Mouse (Mus musculus) heart, embryonic 13.5 days (tissue): Measurements from ENCODE around the gene Adcy7. TPM values are rescaled to one million over a fixed set of nuclear protein-coding genes. Genes with fewer than 3 reads are reported as not detected.

Source experiments
- ATAC-seq: fragments of 200-750 bp; cut with Nextera tagmentation; 2 replicates; pipeline ENCODE4 v1.8.0; 2017; ENCODE audit warnings: moderate TSS enrichment; ENCODE audit not compliant: insufficient number of reproducible peaks, low FRiP score, low TSS enrichment; ENCODE audit errors: extremely low read depth
- H3K27ac ChIP-seq: fragments of 300-500 bp; sonication (generic); replicated peaks from 2 replicates; pipeline ENCODE4 v1.5.1; 2015; ENCODE audit warnings: moderate library complexity, mild to moderate bottlenecking, inconsistent platforms
- H3K27me3 ChIP-seq: fragments of 300-500 bp; sonication (generic); replicated peaks from 2 replicates; pipeline ENCODE4 v1.6.1; 2015; ENCODE audit warnings: mild to moderate bottlenecking, inconsistent platforms
- H3K36me3 ChIP-seq: fragments of 300-500 bp; sonication (generic); 2 replicates; pipeline ENCODE4 v1.6.1; 2015; ENCODE audit warnings: mild to moderate bottlenecking, inconsistent platforms
- H3K4me1 ChIP-seq: fragments of 300-500 bp; sonication (generic); 2 replicates; pipeline ENCODE4 v1.6.1; 2015; ENCODE audit warnings: inconsistent platforms
- H3K4me2 ChIP-seq: fragments of 300-500 bp; sonication (generic); 2 replicates; pipeline ENCODE4 v1.6.1; 2015; ENCODE audit warnings: inconsistent platforms, mild to moderate bottlenecking, moderate library complexity
- H3K4me3 ChIP-seq: fragments of 300-500 bp; sonication (generic); 2 replicates; pipeline ENCODE4 v1.5.1; 2015; ENCODE audit warnings: moderate library complexity, mild to moderate bottlenecking, inconsistent platforms
- H3K9ac ChIP-seq: fragments of 300-500 bp; sonication (generic); 2 replicates; pipeline ENCODE4 v1.6.1; 2015; ENCODE audit warnings: inconsistent platforms, mild to moderate bottlenecking, moderate library complexity
- H3K9me3 ChIP-seq: fragments of 300-500 bp; sonication (generic); 2 replicates; pipeline ENCODE4 v1.6.1; 2016; ENCODE audit warnings: inconsistent platforms
- WGBS: fragments of 180-500 bp; shearing (Covaris S2); methylation state at CpG from one replicate; pipeline ENCODE4 v1.1.7; 2015; ENCODE audit warnings: mixed read lengths; 5-methylcytosine and 5-hydroxymethylcytosine counted together
- polyA plus RNA-seq: library from polyadenylated mRNA; unstranded; fragments of >200 nt; fragmentation: Nextera tagmentation; extraction: Ambion mirVana; gene quantifications from 2 replicates; pipeline ENCODE4 v1.2.1, GENCODE M21; 2015

Adcy7 gene
- polyA plus RNA-seq, 1 experiment from 2014 or later: 3.2 TPM

GRCm38 (mm10) chr8:88279220-88279619 is 7.0 kb downstream of the Adcy7 start:
- no peaks in the 10 kb centered on the region for H3K9me3 ChIP-seq
- peaks cover 12% of the 10 kb centered on the region for H3K4me1 ChIP-seq
- no peak overlapping the region for H3K4me2 ChIP-seq
- no peak overlapping the region for H3K27ac ChIP-seq
- peaks cover 43% of the 10 kb centered on the region for H3K27me3 ChIP-seq
- H3K36me3 ChIP-seq: no peaks in the 10 kb centered on the region
- H3K4me3 ChIP-seq: no peak overlapping the region
- ATAC-seq: no peak
- 47% methylated on average over 5 of the region's 5 CpGs for WGBS
- H3K9ac ChIP-seq: no peak overlapping the region

GRCm38 (mm10) chr8:88279670-88280069 is 7.5 kb downstream of the Adcy7 start:
- Histone ChIP-seq H3K4me2 (no peak overlapping the region), H3K9me3 (no peaks in the 10 kb centered on the region), H3K27ac (no peak overlapping the region), H3K9ac (no peak overlapping the region), H3K36me3 (no peaks in the 10 kb centered on the region), H3K27me3 (peaks cover 39% of the 10 kb centered on the region), H3K4me1 (peaks cover 17% of the 10 kb centered on the region), H3K4me3 (no peak overlapping the region)
- no peak for ATAC-seq
- 61% methylated on average over 6 of the region's 6 CpGs for WGBS

- H3K36me3 ChIP-seq: no peaks in the 10 kb centered on the region
- H3K9me3 ChIP-seq: no peaks in the 10 kb centered on the region
- ATAC-seq: no peak
- WGBS: 80% methylated on average over 7 of the region's 7 CpGs
- no peak overlapping the region for H3K4me2 ChIP-seq
- H3K27me3 ChIP-seq: peaks cover 27% of the 10 kb centered on the region
- peaks cover 29% of the 10 kb centered on the region for H3K4me1 ChIP-seq
- H3K4me3 ChIP-seq: no peak overlapping the region
- H3K27ac ChIP-seq: no peak overlapping the region
- H3K9ac ChIP-seq: no peak overlapping the region
Measured at GRCm38 (mm10) chr8:88280904-88281303, 8.7 kb downstream of the Adcy7 start.

DNA sequence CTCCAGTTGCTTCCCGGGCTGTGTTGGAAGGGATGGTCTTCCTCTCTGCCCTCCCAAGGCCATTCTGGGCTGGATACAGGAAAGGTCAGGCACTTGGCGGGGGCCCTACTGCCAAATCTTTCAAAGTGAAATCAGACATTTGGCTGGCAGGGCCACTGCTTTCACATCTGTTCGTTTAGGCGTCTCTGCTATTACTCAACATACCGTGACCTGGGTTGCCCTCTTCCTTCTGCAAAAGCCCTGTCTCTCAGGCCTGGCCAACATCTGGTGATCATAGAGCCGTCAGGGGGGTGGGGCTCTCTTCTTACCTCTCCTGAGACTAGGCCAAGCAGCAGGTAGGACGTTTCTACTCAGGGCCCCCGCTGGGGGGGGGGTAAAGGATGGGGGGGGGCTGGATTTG is 10.5 kb downstream of the Adcy7 start:
- Histone ChIP-seq H3K27me3 (peaks cover 13% of the 10 kb centered on the region; the same call in 1 of the 2 replicates), H3K4me2 (no peak overlapping the region), H3K36me3 (no peaks in the 10 kb centered on the region), H3K9me3 (no peaks in the 10 kb centered on the region), H3K4me1 (peaks cover 36% of the 10 kb centered on the region), H3K4me3 (no peak overlapping the region), H3K9ac (no peak overlapping the region), H3K27ac (no peak overlapping the region)
- WGBS: 35% methylated on average over 8 of the region's 8 CpGs
- no peak for ATAC-seq

- peaks cover 43% of the 10 kb centered on the region for H3K4me1 ChIP-seq
- no peak overlapping the region for H3K4me2 ChIP-seq
- no peak overlapping the region for H3K4me3 ChIP-seq
- H3K9me3 ChIP-seq: no peaks in the 10 kb centered on the region
- H3K36me3 ChIP-seq: no peaks in the 10 kb centered on the region
- H3K9ac ChIP-seq: no peak overlapping the region
- ATAC-seq: no peak
- 73% methylated on average over 13 of the region's 13 CpGs for WGBS
- no peak overlapping the region for H3K27ac ChIP-seq
- peaks cover 10% of the 10 kb centered on the region; the same call in 1 of the 2 replicates for H3K27me3 ChIP-seq
Measured at GRCm38 (mm10) chr8:88283243-88284115, 11.3 kb downstream of the Adcy7 start.

DNA sequence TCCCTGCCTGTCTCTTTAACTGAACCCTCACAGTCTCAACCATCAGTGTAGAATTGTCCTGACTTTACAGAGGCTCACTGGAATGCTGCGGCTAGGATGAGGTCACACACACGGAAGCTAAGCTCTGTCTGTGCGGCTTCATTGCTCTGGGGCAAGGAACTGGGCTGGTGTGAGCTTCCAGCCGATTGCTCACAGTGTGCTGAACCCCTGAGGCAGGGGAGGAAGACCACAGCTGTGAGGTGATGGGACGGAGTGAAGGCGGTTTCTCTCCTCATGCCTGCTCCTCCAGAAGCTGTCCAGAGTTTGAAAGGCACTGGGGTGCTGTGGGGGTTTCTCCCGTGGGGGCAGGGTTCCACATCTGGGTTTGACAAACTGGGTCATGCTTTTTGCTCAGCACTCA is 12.5 kb downstream of the Adcy7 start:
- no peak overlapping the region for H3K4me2 ChIP-seq
- H3K27me3 ChIP-seq: no peaks in the 10 kb centered on the region
- peaks cover 50% of the 10 kb centered on the region for H3K4me1 ChIP-seq
- WGBS: 46% methylated on average over 7 of the region's 7 CpGs
- no peak overlapping the region for H3K4me3 ChIP-seq
- ATAC-seq: no peak; the same call in 1 of the 2 replicates
- peak overlapping the region; percentile 56; the same call in 1 of the 2 replicates for H3K9ac ChIP-seq
- H3K9me3 ChIP-seq: no peaks in the 10 kb centered on the region
- no peak overlapping the region for H3K27ac ChIP-seq
- H3K36me3 ChIP-seq: no peaks in the 10 kb centered on the region

DNA sequence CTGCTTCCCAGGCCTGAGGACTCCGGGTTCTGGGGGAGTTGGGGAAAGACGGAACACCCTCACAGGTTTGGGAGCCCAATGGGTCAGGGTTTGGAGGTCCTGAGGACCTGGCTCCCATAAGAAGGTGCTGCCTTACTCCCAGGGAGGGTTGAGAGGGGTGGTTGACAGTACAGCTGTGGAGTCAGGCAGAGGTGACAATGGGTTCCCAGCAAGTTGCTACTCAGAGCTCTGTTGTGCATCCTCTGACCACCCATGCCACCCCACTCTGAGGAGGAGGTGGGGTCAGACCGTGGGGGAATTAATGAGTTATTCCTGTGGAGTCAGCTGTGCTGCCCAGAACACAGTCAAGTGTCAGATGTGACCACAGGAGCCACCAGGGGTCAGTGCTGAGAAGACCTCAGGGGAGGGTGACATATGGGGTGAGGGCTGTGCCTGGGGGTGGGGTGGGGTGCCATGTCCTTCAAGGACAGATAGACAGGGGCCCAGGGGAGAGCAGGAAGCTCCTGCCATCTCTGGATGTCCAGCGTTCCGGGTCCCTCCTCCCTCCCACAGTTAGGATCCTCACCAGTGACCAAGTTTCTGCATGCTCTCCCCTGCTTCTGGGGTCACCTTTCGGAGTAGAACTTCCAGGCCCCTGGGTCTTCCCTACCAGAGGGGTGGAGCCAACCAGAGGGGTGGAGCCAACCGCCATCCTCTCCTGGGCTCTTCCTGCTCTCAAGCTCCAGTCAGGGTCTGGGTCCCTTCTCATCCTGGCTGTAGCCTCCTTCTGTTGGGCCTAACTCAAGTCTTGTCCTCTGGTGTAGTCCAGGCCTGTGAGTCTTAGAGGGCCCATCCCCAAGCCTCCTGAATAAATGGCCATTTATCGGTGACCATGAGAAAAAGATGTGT is 13.5 kb downstream of the Adcy7 start:
- Histone ChIP-seq H3K4me1 (peaks cover 50% of the 10 kb centered on the region), H3K9ac (no peak overlapping the region), H3K27ac (no peak overlapping the region)

GRCm38 (mm10) chr8:88286421-88286960 is 14.3 kb downstream of the Adcy7 start:
- Histone ChIP-seq H3K4me3 (no peak overlapping the region), H3K4me2 (peak overlapping the region; percentile 18; the same call in 1 of the 2 replicates), H3K27me3 (no peaks in the 10 kb centered on the region), H3K27ac (no peak overlapping the region), H3K9me3 (no peaks in the 10 kb centered on the region), H3K4me1 (peaks cover 50% of the 10 kb centered on the region), H3K36me3 (no peaks in the 10 kb centered on the region), H3K9ac (no peak overlapping the region)
- WGBS: 51% methylated on average over 14 of the region's 14 CpGs
- no peak for ATAC-seq

More for the DNA sequence above, 13.5 kb downstream of the Adcy7 start:
- no peak for ATAC-seq
- WGBS: 73% methylated on average over 8 of the region's 8 CpGs
- no peaks in the 10 kb centered on the region for H3K9me3 ChIP-seq
- H3K4me3 ChIP-seq: no peak overlapping the region
- no peak overlapping the region for H3K4me2 ChIP-seq
- no peaks in the 10 kb centered on the region for H3K36me3 ChIP-seq
- H3K27me3 ChIP-seq: no peaks in the 10 kb centered on the region

DNA sequence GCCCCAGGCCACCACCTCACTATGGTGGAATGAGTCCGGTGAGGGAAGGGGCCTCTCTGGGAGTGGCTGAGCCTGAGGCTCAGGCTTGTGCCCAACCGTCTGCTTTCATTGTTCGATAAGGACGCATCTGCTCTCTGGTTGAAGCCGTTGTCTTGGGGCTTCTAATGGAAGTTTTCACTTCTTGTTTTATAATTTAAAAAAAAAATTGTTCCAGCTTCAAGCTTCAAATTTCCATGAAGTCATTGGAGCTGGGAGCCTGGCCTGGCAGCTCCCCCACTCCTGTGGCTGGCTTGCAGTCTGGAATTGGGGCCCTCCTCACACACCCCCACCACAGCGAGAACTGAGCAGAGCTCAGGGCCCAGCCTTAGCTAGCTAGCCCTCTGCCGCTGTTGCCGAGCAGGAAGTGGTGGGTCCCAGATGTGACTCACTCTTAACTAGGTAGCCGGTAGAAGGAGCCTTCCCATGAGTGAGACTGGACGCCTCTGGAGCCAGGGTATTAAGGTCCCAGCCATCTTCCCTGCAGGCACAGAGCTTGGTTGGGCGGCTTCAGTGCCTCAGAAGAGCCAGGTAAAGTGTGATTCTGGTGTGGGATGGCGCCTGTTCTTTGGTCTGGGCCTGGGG is 16.5 kb downstream of the Adcy7 start:
- H3K27ac ChIP-seq: peak overlapping the region; percentile 22; the same call in 1 of the 2 replicates
- no peak for ATAC-seq
- H3K9me3 ChIP-seq: no peaks in the 10 kb centered on the region
- peak overlapping the region; percentile 33; the same call in 1 of the 2 replicates for H3K9ac ChIP-seq
- H3K4me3 ChIP-seq: no peak overlapping the region
- no peaks in the 10 kb centered on the region for H3K36me3 ChIP-seq
- no peaks in the 10 kb centered on the region for H3K27me3 ChIP-seq
- WGBS: 55% methylated on average over 12 of the region's 12 CpGs
- H3K4me2 ChIP-seq: no peak overlapping the region
- H3K4me1 ChIP-seq: peaks cover 38% of the 10 kb centered on the region

DNA sequence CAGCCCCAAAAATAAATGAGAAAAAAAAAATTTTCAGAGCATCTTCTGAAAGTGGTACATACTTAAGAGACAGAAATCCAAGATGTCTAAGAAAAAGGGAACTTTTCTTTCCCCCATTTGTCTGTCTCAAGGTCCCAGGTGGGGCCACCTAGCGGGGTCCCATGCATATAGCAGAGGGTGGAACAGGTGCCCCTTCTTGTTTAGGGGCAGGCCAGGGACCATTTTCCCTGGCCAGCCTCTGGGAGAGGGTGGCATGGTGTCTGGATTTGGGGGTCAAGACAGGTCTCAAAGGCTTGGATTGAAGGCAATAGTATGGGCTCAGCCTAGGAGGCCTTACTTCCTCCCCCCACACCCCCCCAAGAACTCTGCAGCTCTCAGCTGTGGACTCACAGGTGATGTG is 17.7 kb downstream of the Adcy7 start:
- ATAC-seq: no peak
- Histone ChIP-seq H3K27me3 (no peaks in the 10 kb centered on the region), H3K4me2 (no peak overlapping the region), H3K4me3 (no peak overlapping the region), H3K36me3 (no peaks in the 10 kb centered on the region), H3K9me3 (no peaks in the 10 kb centered on the region), H3K9ac (no peak overlapping the region), H3K4me1 (peaks cover 32% of the 10 kb centered on the region), H3K27ac (no peak overlapping the region)
- 70% methylated on average over 1 of the region's 1 CpGs for WGBS
